Mouse (Mus musculus) layer of hippocampus, adult 9-11 months (tissue): ENCODE data around the gene Bckdhb.

Source experiments
- DNase-seq: peaks from one replicate; pipeline ENCODE4 v3.0.0; 2022

The Bckdhb gene

GRCm38 (mm10) chr9:84109777-84110478 is 185.0 kb downstream of the Bckdhb start:
- no peak for DNase-seq

GRCm38 (mm10) chr9:84110616-84111015 is 185.7 kb downstream of the Bckdhb start:
- no peak for DNase-seq

GRCm38 (mm10) chr9:84112319-84112718 is 187.4 kb downstream of the Bckdhb start:
- no peak for DNase-seq

- no peak for DNase-seq
Observed at GRCm38 (mm10) chr9:84112842-84113568, 188.1 kb downstream of the Bckdhb start.

GRCm38 (mm10) chr9:84114254-84114653 is 189.3 kb downstream of the Bckdhb start:
- DNase-seq = no peak

- no peak for DNase-seq
Observed at GRCm38 (mm10) chr9:84117337-84117736, 192.4 kb downstream of the Bckdhb start.

- DNase-seq = no peak
Observed at GRCm38 (mm10) chr9:84124996-84125395, 200.1 kb downstream of the Bckdhb start.

- no peak for DNase-seq
Observed at GRCm38 (mm10) chr9:84130338-84130737, 205.4 kb downstream of the Bckdhb start.

GRCm38 (mm10) chr9:84135062-84135461 is 210.1 kb downstream of the Bckdhb start:
- DNase-seq = no peak

- no peak for DNase-seq
Observed at GRCm38 (mm10) chr9:84137192-84137591, 212.2 kb downstream of the Bckdhb start.

GRCm38 (mm10) chr9:84148124-84148523 is 223.2 kb downstream of the Bckdhb start:
- DNase-seq = no peak
